Mouse (Mus musculus) layer of hippocampus, adult 9-10 months (tissue): ENCODE measurements at regions not wholly inside any gene's neighbourhood (a gene's known extent, or its start where the extent isn't known, plus 50 kb on each side); places are given as distances from the start of the nearest gene placed in this dataset.
A peak's percentile ranks its signal among the peaks of the same experiment; 100 is the strongest.

Source experiments
- DNase-seq: peaks from one replicate; pipeline ENCODE4 v3.0.0; 2022; ENCODE audit warnings: low spot score

GRCm38 (mm10) chr2:46179741-46180140 is 1062.5 kb upstream of the Zeb2 start:
- no peak for DNase-seq

- no peak for DNase-seq
Observed at GRCm38 (mm10) chr2:46168488-46168887, 1051.3 kb upstream of the Zeb2 start.

GRCm38 (mm10) chr2:46149848-46150247 is 1032.7 kb upstream of the Zeb2 start:
- DNase-seq = no peak

GRCm38 (mm10) chr2:46119871-46120270 is 1002.7 kb upstream of the Zeb2 start:
- no peak for DNase-seq

GRCm38 (mm10) chr2:46106991-46107390 is 989.8 kb upstream of the Zeb2 start:
- DNase-seq = no peak

- no peak for DNase-seq
Observed at GRCm38 (mm10) chr2:46065034-46065802, 948.0 kb upstream of the Zeb2 start.

GRCm38 (mm10) chr2:46055729-46056128 is 938.5 kb upstream of the Zeb2 start:
- no peak for DNase-seq

GRCm38 (mm10) chr2:46054902-46055301 is 937.7 kb upstream of the Zeb2 start:
- DNase-seq = no peak

GRCm38 (mm10) chr2:46021854-46022253 is 904.7 kb upstream of the Zeb2 start:
- DNase-seq = no peak

- DNase-seq = no peak
Observed at GRCm38 (mm10) chr2:46013771-46014269, 896.6 kb upstream of the Zeb2 start.

- DNase-seq = no peak
Observed at GRCm38 (mm10) chr2:46012716-46013115, 895.5 kb upstream of the Zeb2 start.

- no peak for DNase-seq
Observed at GRCm38 (mm10) chr2:45975157-45975556, 858.0 kb upstream of the Zeb2 start.

- DNase-seq = no peak
Observed at GRCm38 (mm10) chr2:45968635-45969034, 851.4 kb upstream of the Zeb2 start.

- DNase-seq = no peak
Observed at GRCm38 (mm10) chr2:45956792-45957330, 839.7 kb upstream of the Zeb2 start.

GRCm38 (mm10) chr2:45948758-45949157 is 831.6 kb upstream of the Zeb2 start:
- DNase-seq = no peak

- DNase-seq = peak; percentile 15
Observed at GRCm38 (mm10) chr2:45925791-45926480, 808.7 kb upstream of the Zeb2 start.

- DNase-seq = no peak
Observed at GRCm38 (mm10) chr2:45908871-45909270, 791.7 kb upstream of the Zeb2 start.

- DNase-seq = no peak
Observed at GRCm38 (mm10) chr2:45904623-45905235, 787.5 kb upstream of the Zeb2 start.

- no peak for DNase-seq
Observed at GRCm38 (mm10) chr2:45904090-45904489, 786.9 kb upstream of the Zeb2 start.

GRCm38 (mm10) chr2:45903350-45903749 is 786.2 kb upstream of the Zeb2 start:
- no peak for DNase-seq

GRCm38 (mm10) chr2:45901892-45902291 is 784.7 kb upstream of the Zeb2 start:
- DNase-seq = no peak

GRCm38 (mm10) chr2:45884680-45885079 is 767.5 kb upstream of the Zeb2 start:
- no peak for DNase-seq

GRCm38 (mm10) chr2:45878656-45879055 is 761.5 kb upstream of the Zeb2 start:
- no peak for DNase-seq
